Mouse (Mus musculus): ENCODE measurements around the gene Arhgap18.

DNA sequence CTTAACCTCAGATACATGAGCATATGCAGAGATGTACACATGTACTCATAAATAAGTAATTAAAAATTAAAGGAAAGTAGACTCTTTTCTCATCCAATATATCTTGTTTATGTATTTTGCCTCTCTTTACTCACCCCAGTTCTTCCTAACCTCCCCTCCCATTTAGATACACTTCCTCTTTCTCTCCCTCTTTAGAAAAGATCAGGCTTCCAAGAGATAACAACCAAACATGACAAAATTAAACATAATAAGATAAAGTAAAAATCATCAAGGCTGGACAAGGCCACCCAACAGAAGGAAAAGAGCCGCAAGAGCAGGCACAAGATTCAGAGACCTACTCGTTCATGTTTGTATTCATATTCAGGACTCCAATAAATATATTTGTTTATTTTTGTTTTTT is 28.5 kb upstream of the Arhgap18 start:
- TF ChIP-seq CTCF (IDR thresholded peaks at IDR 0.05; ENCODE audit: borderline replicate concordance, control insufficient read depth, extremely low read depth, insufficient read depth, low read length, poor library complexity) (no peak), POLR2A (IDR thresholded peaks at IDR 0.05; ENCODE audit: control insufficient read depth, extremely low read depth, insufficient read depth, low read length, poor library complexity) (no peak)
